Mouse (Mus musculus) olfactory bulb, adult 2 months (tissue): ENCODE data around the gene Gm10337.

ENCODE experiments used
- CTCF ChIP-seq: fragments of 200-500 bp; IDR thresholded peaks from 2 replicates; pipeline ENCODE4 v1.5.1; 2012; ENCODE audit warnings: low read depth, mild to moderate bottlenecking, low read length, moderate library complexity; ENCODE audit not compliant: insufficient read depth
- POLR2A ChIP-seq: fragments of 200-500 bp; IDR thresholded peaks from 2 replicates; pipeline ENCODE4 v1.6.1; 2012; ENCODE audit warnings: mild to moderate bottlenecking, low read depth, low read length, moderate library complexity; ENCODE audit not compliant: insufficient read depth

- TF ChIP-seq CTCF: no peak
- TF ChIP-seq POLR2A: no peak
These were observed 43.1 kb upstream of the Gm10337 start for GRCm38 (mm10) chr15:102460409-102460808.
